In genomic region chr1:194587532-194587931, GRCm38 (mm10) we compare ENCODE assay signal across 9 mouse cellular contexts. TPM values are rescaled to one million over a fixed set of nuclear protein-coding genes. Genes with fewer than 3 reads are reported as not detected.
DNase-seq lines count a peak whose midpoint lies in the region; ATAC-seq and TF ChIP-seq lines count a peak whose summit lies in the region.
"Had no signal": no experiment of that assay in that cellular context is flagged by ENCODE, and none has a peak within 500 bp of the region (broad histone marks: within the 10 kb centered on the region; RNA-seq: fewer than 3 reads in every experiment).

No protein-coding gene starts in this region.

- no peak overlapping the region for H3K4me2 ChIP-seq in lung, embryonic 15.5 days
- H3K4me2 ChIP-seq in limb, embryonic 15.5 days: no peak overlapping the region

- no peak for TF ChIP-seq CTCF in lung, adult 2 months (IDR thresholded peaks at IDR 0.05; ENCODE audit: insufficient read depth, low read length)
- no peak for TF ChIP-seq CTCF in left cerebral cortex, adult 2 months (IDR thresholded peaks at IDR 0.05)

- no peak overlapping the region for H3K9ac ChIP-seq in lung, embryonic 15.5 days
- H3K9ac ChIP-seq in limb, embryonic 15.5 days: no peak overlapping the region

- no peaks in the 10 kb centered on the region for H3K27me3 ChIP-seq in lung, embryonic 15.5 days
- no peaks in the 10 kb centered on the region for H3K27me3 ChIP-seq in limb, embryonic 15.5 days

- intact Hi-C loops in heart, postnatal 10 days (cut with DNase I): no loop called here
- intact Hi-C loops in left cerebral cortex, adult 2 months (cut with DNase I): no loop called here

- H3K27ac ChIP-seq in lung, embryonic 15.5 days: peak overlapping the region; percentile 2; the same call in 1 of the 2 replicates
- H3K27ac ChIP-seq in limb, embryonic 15.5 days: peak overlapping the region; percentile 12; the same call in 1 of the 2 replicates
- no peak overlapping the region for H3K27ac ChIP-seq in left cerebral cortex, adult 2 months

- ATAC-seq in lung, embryonic 15.5 days (ENCODE audit: borderline replicate concordance, extremely low read depth, low FRiP score, low TSS enrichment): peak; percentile 92
- ATAC-seq in limb, embryonic 15.5 days (ENCODE audit: insufficient number of reproducible peaks, low FRiP score, low TSS enrichment, low read depth): no peak

- H3K9me3 ChIP-seq in lung, embryonic 15.5 days: no peaks in the 10 kb centered on the region
- H3K9me3 ChIP-seq in limb, embryonic 15.5 days: no peaks in the 10 kb centered on the region

- TF ChIP-seq POLR2A in lung, adult 2 months (IDR thresholded peaks at IDR 0.05; ENCODE audit: borderline replicate concordance, extremely low read depth, low read depth, low read length): no peak

- DNase-seq in lung, adult 2 months: no peak
- peak; percentile 25 for DNase-seq in cerebellum, adult 8-10 months
- peak; percentile 41 to 57 for DNase-seq in heart, postnatal 10 days
- no peak for DNase-seq in left cerebral cortex, adult 11 months (ENCODE audit: low spot score)
- DNase-seq in left cerebral cortex, adult 2 months (ENCODE audit: extremely low spot score in 1 of 2, low spot score in 2 of 2): no peak
- no peak for DNase-seq in left cerebral cortex, adult 18-20 months (ENCODE audit: low spot score in 2 of 2)

- H3K4me1 ChIP-seq in lung, embryonic 15.5 days: peaks cover 21% of the 10 kb centered on the region
- no peaks in the 10 kb centered on the region for H3K4me1 ChIP-seq in lung, adult 2 months (ENCODE audit: control insufficient read depth, insufficient read depth, low read length)
- H3K4me1 ChIP-seq in limb, embryonic 15.5 days: peaks cover 15% of the 10 kb centered on the region; the same call in 1 of the 2 replicates

- H3K4me3 ChIP-seq in lung, embryonic 15.5 days: no peak overlapping the region
- no peak overlapping the region for H3K4me3 ChIP-seq in lung, adult 2 months (replicated peaks; ENCODE audit: extremely low read depth, low read depth, low read length)
- H3K4me3 ChIP-seq in limb, embryonic 15.5 days: no peak overlapping the region
- no peak overlapping the region for H3K4me3 ChIP-seq in left cerebral cortex, adult 2 months
- H3K4me3 ChIP-seq: erythroblast, embryonic 14.5 days had no signal

- H3K36me3 ChIP-seq in lung, embryonic 15.5 days: no peaks in the 10 kb centered on the region
- H3K36me3 ChIP-seq in limb, embryonic 15.5 days: no peaks in the 10 kb centered on the region

RNA-seq across cellular contexts. Expression of gene Plxna2, which starts 30.5 kb away (rescaled TPM):
- 7.9 and 8.5 TPM in 2 replicates for polyA plus RNA-seq in lung, embryonic 15.5 days (2015; fragmentation: Nextera tagmentation; extraction: Ambion mirVana)
- polyA plus RNA-seq in lung, adult 2 months (2012; rRNA removed): 12.0 and 12.8 TPM in 2 replicates
- 10 to 100 TPM; 25.5 to 34.6 TPM for total RNA-seq in heart, postnatal 10 days (2021)
- polyA plus RNA-seq in limb, embryonic 15.5 days (2015; fragmentation: Nextera tagmentation; extraction: Ambion mirVana): 8.1 and 8.7 TPM in 2 replicates
- total RNA-seq in left cerebral cortex, adult 2 months (2021): 10 to 100 TPM; 95.0 to 97.9 TPM
- 10 to 100 TPM; 73.3 to 76.6 TPM for total RNA-seq in left cerebral cortex, adult 18-20 months (2021)

Comparison
In these comparisons a context has a peak if more than half of its experiments do, and no peak if none do; other contexts are left out.
1. DNase-seq: peak in cerebellum, adult 8-10 months (single experiment) and heart, postnatal 10 days (2 of 2); none in lung, adult 2 months (single experiment), left cerebral cortex, adult 11 months (single experiment), left cerebral cortex, adult 2 months (0 of 2) and left cerebral cortex, adult 18-20 months (0 of 2).